Mouse (Mus musculus) kidney, adult 2 months (tissue): ENCODE measurements around the gene Slc39a10. TPM values are rescaled to one million over a fixed set of nuclear protein-coding genes. Genes with fewer than 3 reads are reported as not detected.

Experiments
- DNase-seq: peaks from one replicate; pipeline ENCODE4 v3.0.0; 2021
- H3K27ac ChIP-seq: fragments of 200-500 bp; 2 replicates; pipeline ENCODE4 v1.5.1; 2012; ENCODE audit warnings: low read depth, low read length, control low read depth, inconsistent platforms; ENCODE audit not compliant: insufficient read depth
- H3K27me3 ChIP-seq: fragments of 200-500 bp; replicated peaks from 2 replicates; pipeline ENCODE4 v1.6.1; 2012; ENCODE audit warnings: mild to moderate bottlenecking, moderate library complexity, low read length, inconsistent platforms; ENCODE audit not compliant: control insufficient read depth, insufficient read depth
- H3K36me3 ChIP-seq: fragments of 200-500 bp; 2 replicates; pipeline ENCODE4 v1.6.1; 2012; ENCODE audit warnings: mild to moderate bottlenecking, moderate library complexity, low read length, inconsistent platforms; ENCODE audit not compliant: control insufficient read depth, insufficient read depth
- H3K4me1 ChIP-seq: fragments of 200-500 bp; 2 replicates; pipeline ENCODE4 v1.6.1; 2011; ENCODE audit warnings: low read length; ENCODE audit not compliant: control insufficient read depth, insufficient read depth
- H3K4me3 ChIP-seq: fragments of 200-500 bp; 2 replicates; pipeline ENCODE4 v1.5.1; 2011; ENCODE audit warnings: mild to moderate bottlenecking, low read depth, low read length, control low read depth; ENCODE audit not compliant: insufficient read depth
- CTCF ChIP-seq: fragments of 200-500 bp; conservative IDR thresholded peaks from 2 replicates; pipeline ENCODE4 v1.5.1; 2011; ENCODE audit warnings: low read depth, mild to moderate bottlenecking, control low read depth, low read length, moderate library complexity, mixed read lengths; ENCODE audit not compliant: insufficient read depth, insufficient read length
- POLR2A ChIP-seq: fragments of 200-500 bp; IDR thresholded peaks from one replicate; pipeline ENCODE4 v1.6.1; 2011; ENCODE audit warnings: low read depth, low read length, control low read depth
- WGBS: fragments of 180-500 bp; shearing (Covaris S2); methylation state at CpG from one replicate; pipeline ENCODE4 v1.1.7; 2018; 5-methylcytosine and 5-hydroxymethylcytosine counted together
- polyA plus RNA-seq: library from polyadenylated mRNA; depleted of rRNA; stranded (reverse); fragments of >200 nt; gene quantifications from 2 replicates; pipeline ENCODE4 v1.2.3, GENCODE M21; 2012

Slc39a10 gene
- polyA plus RNA-seq, 1 experiment: 8.1 TPM

- TF ChIP-seq POLR2A (no peak), CTCF (no peak)
- no peak overlapping the region for H3K27ac ChIP-seq
Measured at GRCm38 (mm10) chr1:46888726-46889125, 3.9 kb downstream of the Slc39a10 start.

GRCm38 (mm10) chr1:46888324-46888723, 4.3 kb downstream of the Slc39a10 start:
- Histone ChIP-seq H3K4me3 (no peak overlapping the region), H3K27me3 (no peaks in the 10 kb centered on the region), H3K36me3 (no peaks in the 10 kb centered on the region), H3K4me1 (0 out of 2 replicates have a peak, but pooled peaks cover 6% of the 10 kb centered on the region), H3K27ac (no peak overlapping the region)
- no peak for TF ChIP-seq CTCF
- no peak for TF ChIP-seq POLR2A
- no peak for DNase-seq
- WGBS: 40% methylated on average over 2 of the region's 2 CpGs

More at GRCm38 (mm10) chr1:46888726-46889125, 3.9 kb downstream of the Slc39a10 start:
- Histone ChIP-seq H3K36me3 (no peaks in the 10 kb centered on the region), H3K4me1 (0 out of 2 replicates have a peak, but pooled peaks cover 6% of the 10 kb centered on the region), H3K27me3 (no peaks in the 10 kb centered on the region), H3K4me3 (no peak overlapping the region)
- WGBS: 53% methylated on average over 4 of the region's 4 CpGs
- DNase-seq: no peak

DNA sequence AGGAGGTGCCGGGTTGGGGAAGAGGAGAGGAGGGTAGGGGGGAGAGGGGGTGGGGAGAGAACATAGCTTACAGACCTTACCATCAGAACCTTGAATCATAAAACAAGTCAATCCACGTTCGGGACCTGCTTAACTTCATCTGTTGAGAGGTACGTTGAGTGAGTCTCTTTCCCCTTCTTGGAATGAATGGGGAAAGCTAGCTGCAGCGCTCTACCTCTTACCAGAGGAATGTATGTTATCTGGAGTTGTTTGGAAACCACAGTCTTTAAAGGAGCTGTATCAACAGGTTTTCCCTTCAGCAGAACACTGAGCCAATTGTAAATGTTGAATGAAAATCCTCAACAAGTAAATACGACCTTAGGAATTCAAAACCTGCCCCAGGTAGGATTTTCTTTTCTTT, 4.7 kb downstream of the Slc39a10 start:
- Histone ChIP-seq H3K27me3 (no peaks in the 10 kb centered on the region), H3K27ac (no peak overlapping the region), H3K4me1 (0 out of 2 replicates have a peak, but pooled peaks cover 6% of the 10 kb centered on the region), H3K36me3 (no peaks in the 10 kb centered on the region), H3K4me3 (no peak overlapping the region)
- TF ChIP-seq POLR2A: no peak
- TF ChIP-seq CTCF: no peak
- WGBS: 37% methylated on average over 6 of the region's 6 CpGs
- DNase-seq: no peak

DNA sequence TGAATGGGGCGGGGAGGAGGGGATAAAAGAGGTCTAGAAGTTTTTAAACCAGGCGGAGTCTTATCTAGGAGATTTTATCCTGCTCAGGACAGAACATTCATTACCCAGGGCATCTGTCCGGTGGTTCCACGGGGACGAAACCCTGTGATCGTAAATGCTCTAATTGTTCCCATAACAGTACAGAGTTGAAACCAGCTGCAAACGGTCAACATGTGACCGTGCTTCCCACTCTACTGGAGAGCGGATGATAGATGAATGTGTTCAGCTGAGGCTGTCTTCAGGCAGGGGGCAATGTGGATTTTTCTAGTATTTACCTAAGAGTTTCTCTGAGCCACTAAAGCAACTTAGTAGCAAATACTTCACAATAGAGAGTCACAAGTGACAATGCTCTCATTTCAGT, 6.6 kb downstream of the Slc39a10 start:
- H3K4me3 ChIP-seq: no peak overlapping the region
- 0 out of 2 replicates have a peak, but pooled peaks cover 6% of the 10 kb centered on the region for H3K4me1 ChIP-seq
- H3K27me3 ChIP-seq: no peaks in the 10 kb centered on the region
- no peaks in the 10 kb centered on the region for H3K36me3 ChIP-seq
- WGBS: 54% methylated on average over 9 of the region's 9 CpGs
- no peak for DNase-seq
- no peak overlapping the region for H3K27ac ChIP-seq
- TF ChIP-seq POLR2A: no peak
- no peak for TF ChIP-seq CTCF

DNA sequence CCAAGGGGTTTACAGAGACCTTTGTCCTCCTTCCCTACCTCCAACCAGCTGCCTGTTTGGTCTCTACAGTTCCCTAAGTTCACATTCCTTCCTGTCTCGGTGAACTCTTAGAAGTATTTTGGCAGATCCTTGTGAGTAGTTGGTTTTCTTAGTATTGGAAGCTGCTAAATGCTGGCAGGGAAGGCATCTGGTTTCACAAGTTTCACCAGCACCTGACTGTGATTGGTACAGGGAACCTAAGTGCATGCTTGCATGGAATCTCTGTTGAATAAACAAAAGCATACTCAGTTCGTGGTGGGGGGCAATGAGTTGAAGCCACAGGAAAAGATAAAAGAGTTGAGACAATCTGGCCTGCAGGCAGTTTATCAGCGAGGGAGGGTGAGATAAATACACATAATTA, 7.4 kb downstream of the Slc39a10 start:
- 11% methylated on average over 3 of the region's 3 CpGs for WGBS
- peak; percentile 46 for DNase-seq

GRCm38 (mm10) chr1:46879951-46880350, 12.7 kb downstream of the Slc39a10 start:
- Histone ChIP-seq H3K4me1 (no peaks in the 10 kb centered on the region), H3K27me3 (no peaks in the 10 kb centered on the region), H3K27ac (no peak overlapping the region), H3K36me3 (no peaks in the 10 kb centered on the region), H3K4me3 (no peak overlapping the region)
- DNase-seq: no peak
- no peak for TF ChIP-seq CTCF
- no peak for TF ChIP-seq POLR2A

More for the DNA sequence above, 7.4 kb downstream of the Slc39a10 start:
- no peak for TF ChIP-seq CTCF
- TF ChIP-seq POLR2A: no peak
- Histone ChIP-seq H3K36me3 (no peaks in the 10 kb centered on the region), H3K4me1 (0 out of 2 replicates have a peak, but pooled peaks cover 6% of the 10 kb centered on the region), H3K27me3 (no peaks in the 10 kb centered on the region), H3K4me3 (no peak overlapping the region), H3K27ac (peak overlapping the region; percentile 50; the same call in 1 of the 2 replicates)

- WGBS: 51% methylated on average over 3 of the region's 3 CpGs
- Histone ChIP-seq H3K4me1 (no peaks in the 10 kb centered on the region), H3K27ac (peak overlapping the region; percentile 31; the same call in 1 of the 2 replicates), H3K27me3 (no peaks in the 10 kb centered on the region), H3K36me3 (no peaks in the 10 kb centered on the region), H3K4me3 (no peak overlapping the region)
- TF ChIP-seq POLR2A (no peak), CTCF (no peak)
- DNase-seq: no peak
Measured at GRCm38 (mm10) chr1:46873770-46874169, 18.9 kb downstream of the Slc39a10 start.
